Mouse (Mus musculus): Measurements from ENCODE around the gene Prr29. TPM values are rescaled to one million over a fixed set of nuclear protein-coding genes. Genes with fewer than 3 reads are reported as not detected.

The Prr29 gene
- not detected for total RNA-seq (2023)

DNA sequence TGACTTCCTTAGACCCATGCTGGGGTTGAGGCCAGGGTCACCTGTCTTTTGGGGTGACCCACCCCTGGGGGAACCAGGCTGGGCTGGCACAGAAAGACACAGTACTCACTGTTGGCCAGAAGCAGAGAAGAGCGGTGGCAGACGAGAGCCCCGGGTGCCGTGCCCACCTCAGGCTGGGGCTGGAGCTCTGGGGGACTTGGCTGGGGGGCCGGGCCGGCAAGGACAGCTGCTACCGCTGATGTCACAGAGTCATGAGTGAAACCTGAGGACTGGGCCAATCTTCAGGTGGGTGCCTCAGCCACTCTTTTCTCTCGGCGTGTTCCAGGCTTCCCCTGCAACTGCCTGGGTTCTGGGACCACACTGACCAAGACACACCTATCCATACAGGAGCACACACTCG lies at the start of gene Prr29:
Prr29 (plus strand) TSS at position 107 of the 400 bp plus-strand sequence.

DNA sequence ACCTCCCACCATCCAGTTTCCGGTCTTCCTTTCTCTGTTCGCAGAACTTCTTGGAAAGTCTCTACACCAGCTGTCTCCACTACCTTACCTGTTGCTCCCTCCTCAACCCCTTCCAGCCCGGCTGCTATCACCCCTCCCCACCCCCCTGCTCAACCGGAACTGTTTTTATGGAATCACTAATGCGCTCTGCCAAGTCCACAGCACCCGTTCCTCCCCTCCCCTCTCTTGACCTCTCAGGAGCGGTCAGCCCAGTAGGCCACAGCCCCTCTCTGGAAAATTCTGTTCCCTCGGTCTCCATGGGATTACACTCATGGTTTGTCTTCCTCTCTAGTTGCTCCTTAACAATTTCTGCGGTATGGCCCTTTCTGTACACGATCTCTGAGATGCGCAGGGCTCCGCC lies 12.1 kb upstream of the Prr29 start, which contains the start of gene Scn4a:
Scn4a (minus strand) TSS at position 101 of the 400 bp plus-strand sequence.

DNA sequence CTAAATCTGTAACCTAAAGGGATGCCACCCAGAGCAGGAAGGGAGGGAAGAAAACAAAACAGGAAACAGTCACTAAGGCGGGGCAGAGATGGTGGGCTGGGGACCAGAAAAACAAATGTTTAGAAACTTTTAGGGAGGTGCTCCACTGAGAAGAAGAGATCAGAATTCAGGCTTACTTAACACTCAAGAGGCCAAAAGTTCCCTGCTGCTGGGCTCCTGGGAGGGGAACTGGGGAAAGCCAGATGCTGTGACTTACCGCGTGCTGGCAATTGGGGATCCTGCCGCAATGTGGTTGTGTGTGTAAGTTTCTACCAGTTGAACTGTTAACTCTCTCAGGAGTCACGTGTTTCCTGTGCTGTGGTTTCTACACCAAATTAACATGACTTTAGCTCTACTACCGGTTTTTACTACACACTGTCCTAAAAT lies 22.5 kb downstream of the Prr29 start, which contains the start of gene Icam2:
Icam2 (minus strand) TSS at position 285 of the 426 bp plus-strand sequence.

Other genes with a start within 250 kb of the Prr29 start
- 1 to 10 TPM; 1.7 to 5.7 TPM for gene Gm10840, start 204.6 kb upstream of the Prr29 start, total RNA-seq (2023)
- gene Limd2, start 204.6 kb upstream of the Prr29 start, total RNA-seq (2023): 100 to 1,000 TPM; 442 to 451 TPM
- gene Strada, start 163.3 kb upstream of the Prr29 start, total RNA-seq (2023): 10 to 100 TPM; 21.5 to 24.7 TPM
- 10 to 100 TPM; 30.8 to 41.2 TPM for gene Ccdc47, start 149.1 kb upstream of the Prr29 start, total RNA-seq (2023)
- gene Ddx42, start 148.5 kb upstream of the Prr29 start, total RNA-seq (2023): 10 to 100 TPM; 34.5 to 35.3 TPM
- 10 to 100 TPM; 20.8 to 20.9 TPM for gene Ftsj3, start 109.4 kb upstream of the Prr29 start, total RNA-seq (2023)
- 10 to 100 TPM; 28.5 to 35.0 TPM for gene Psmc5, start 109.3 kb upstream of the Prr29 start, total RNA-seq (2023)
- gene Smarcd2, start 92.5 kb upstream of the Prr29 start, total RNA-seq (2023): 10 to 100 TPM; 91.3 to 96.2 TPM
- gene Tcam1, start 88.8 kb upstream of the Prr29 start, total RNA-seq (2023): under 1 TPM; 0.11 to 0.22 TPM
- not detected for gene Gh, start 63.6 kb upstream of the Prr29 start, total RNA-seq (2023)
- 10 to 100 TPM; 13.0 to 25.4 TPM for gene Cd79b, start 50.7 kb upstream of the Prr29 start, total RNA-seq (2023)
- gene Scn4a, start 12.2 kb upstream of the Prr29 start, total RNA-seq (2023): under 1 TPM; 0.04 TPM
- gene Icam2, start 22.6 kb downstream of the Prr29 start, total RNA-seq (2023): 10 to 100 TPM; 15.7 to 19.1 TPM
- 10 to 100 TPM; 41.0 to 52.8 TPM for gene Ern1, start 122.4 kb downstream of the Prr29 start, total RNA-seq (2023)
- 10 to 100 TPM; 34.2 to 39.4 TPM for gene Tex2, start 248.0 kb downstream of the Prr29 start, total RNA-seq (2023)